Mouse (Mus musculus): ENCODE measurements around the gene Styk1. TPM values are rescaled to one million over a fixed set of nuclear protein-coding genes. Genes with fewer than 3 reads are reported as not detected.
A peak's percentile ranks its signal among the peaks of the same experiment; 100 is the strongest.

Styk1 gene
- total and polyA plus RNA-seq, 2 experiments from 2014 or later = 0.15 to 0.52 TPM

GRCm38 (mm10) chr6:131385469-131385868, 32.1 kb upstream of the Styk1 start:
- Histone ChIP-seq H3K4me1 (ENCODE audit: control insufficient read depth, insufficient read depth) (peaks cover 23% of the 10 kb centered on the region), H3K9ac (replicated peaks; ENCODE audit: low read depth, low read length) (no peak overlapping the region), H3K9me3 (replicated peaks; ENCODE audit: control insufficient read depth, low read length) (no peaks in the 10 kb centered on the region), H3K27me3 (ENCODE audit: control insufficient read depth, insufficient read depth, low read length) (no peaks in the 10 kb centered on the region), H3K27ac (ENCODE audit: low read depth) (no peak overlapping the region), H3K4me3 (ENCODE audit: low read depth, low read length) (no peak overlapping the region), H3K4me2 (ENCODE audit: low read depth, low read length) (no peak overlapping the region), H3K36me3 (replicated peaks; ENCODE audit: control insufficient read depth, insufficient read depth, low read length) (peaks cover 5% of the 10 kb centered on the region)
- TF ChIP-seq CTCF (IDR thresholded peaks at IDR 0.05; ENCODE audit: low read depth) (no peak), EP300 (IDR thresholded peaks at IDR 0.05; ENCODE audit: low read depth) (no peak)
- ATAC-seq (ENCODE audit: insufficient read depth, low read depth) = no peak
- DNase-seq (ENCODE audit: low spot score) = no peak
- 85% methylated on average over 1 of the region's 1 CpGs for WGBS

- H3K4me3 ChIP-seq (ENCODE audit: low read depth, low read length) = no peak overlapping the region
- H3K27me3 ChIP-seq (ENCODE audit: control insufficient read depth, insufficient read depth, low read length) = no peaks in the 10 kb centered on the region
- DNase-seq (ENCODE audit: low spot score) (no peak), ATAC-seq (ENCODE audit: insufficient read depth, low read depth) (no peak)
- H3K9me3 ChIP-seq (replicated peaks; ENCODE audit: control insufficient read depth, low read length) = no peaks in the 10 kb centered on the region
- no peak for TF ChIP-seq CTCF (IDR thresholded peaks at IDR 0.05; ENCODE audit: low read depth)
- peak overlapping the region; percentile 26; the same call in 1 of the 2 replicates for H3K9ac ChIP-seq (replicated peaks; ENCODE audit: low read depth, low read length)
- H3K36me3 ChIP-seq (replicated peaks; ENCODE audit: control insufficient read depth, insufficient read depth, low read length) = peaks cover 14% of the 10 kb centered on the region
- H3K4me2 ChIP-seq (ENCODE audit: low read depth, low read length) = no peak overlapping the region
- H3K27ac ChIP-seq (ENCODE audit: low read depth) = peak overlapping the region; percentile 71; the same call in 1 of the 2 replicates
- WGBS = 47% methylated on average over 6 of the region's 6 CpGs
- H3K4me1 ChIP-seq (ENCODE audit: control insufficient read depth, insufficient read depth) = peaks cover 29% of the 10 kb centered on the region
These were observed 30.4 kb upstream of the Styk1 start for GRCm38 (mm10) chr6:131383713-131384330.

- ATAC-seq (ENCODE audit: insufficient read depth, low read depth) = no peak
- Histone ChIP-seq H3K27me3 (ENCODE audit: control insufficient read depth, insufficient read depth, low read length) (no peaks in the 10 kb centered on the region), H3K4me3 (ENCODE audit: low read depth, low read length) (no peak overlapping the region), H3K36me3 (replicated peaks; ENCODE audit: control insufficient read depth, insufficient read depth, low read length) (peaks cover 18% of the 10 kb centered on the region), H3K9ac (replicated peaks; ENCODE audit: low read depth, low read length) (no peak overlapping the region), H3K4me2 (ENCODE audit: low read depth, low read length) (0 out of 2 replicates have a peak overlapping the region, but pooled peaks have one; percentile 15), H3K9me3 (replicated peaks; ENCODE audit: control insufficient read depth, low read length) (no peaks in the 10 kb centered on the region), H3K4me1 (ENCODE audit: control insufficient read depth, insufficient read depth) (peaks cover 32% of the 10 kb centered on the region), H3K27ac (ENCODE audit: low read depth) (peak overlapping the region; percentile 71)
- 47% methylated on average over 3 of the region's 3 CpGs for WGBS
- no peak for DNase-seq (ENCODE audit: low spot score)
- TF ChIP-seq CTCF (IDR thresholded peaks at IDR 0.05; ENCODE audit: low read depth) = no peak
These were observed 29.6 kb upstream of the Styk1 start for GRCm38 (mm10) chr6:131382984-131383337.

- 43% methylated on average over 14 of the region's 14 CpGs for WGBS
- H3K9me3 ChIP-seq (replicated peaks; ENCODE audit: control insufficient read depth, low read length) = no peaks in the 10 kb centered on the region
- peaks cover 32% of the 10 kb centered on the region for H3K4me1 ChIP-seq (ENCODE audit: control insufficient read depth, insufficient read depth)
- H3K9ac ChIP-seq (replicated peaks; ENCODE audit: low read depth, low read length) = no peak overlapping the region
- DNase-seq (ENCODE audit: low spot score) (peak; percentile 82), ATAC-seq (ENCODE audit: insufficient read depth, low read depth) (peak; percentile 82)
- no peaks in the 10 kb centered on the region for H3K27me3 ChIP-seq (ENCODE audit: control insufficient read depth, insufficient read depth, low read length)
- peak overlapping the region; percentile 71 for H3K27ac ChIP-seq (ENCODE audit: low read depth)
- H3K36me3 ChIP-seq (replicated peaks; ENCODE audit: control insufficient read depth, insufficient read depth, low read length) = peaks cover 24% of the 10 kb centered on the region
- TF ChIP-seq CTCF (IDR thresholded peaks at IDR 0.05; ENCODE audit: low read depth) = peak; percentile 28; the same call in 1 of the 2 replicates
- TF ChIP-seq EP300 (IDR thresholded peaks at IDR 0.05; ENCODE audit: low read depth) = no peak
- H3K4me2 ChIP-seq (ENCODE audit: low read depth, low read length) = peak overlapping the region; percentile 15; the same call in 1 of the 2 replicates
- no peak overlapping the region for H3K4me3 ChIP-seq (ENCODE audit: low read depth, low read length)
These were observed 29.0 kb upstream of the Styk1 start for GRCm38 (mm10) chr6:131382232-131382983.

GRCm38 (mm10) chr6:131378858-131379428, 25.5 kb upstream of the Styk1 start:
- WGBS = 72% methylated on average over 18 of the region's 18 CpGs
- H3K36me3 ChIP-seq (replicated peaks; ENCODE audit: control insufficient read depth, insufficient read depth, low read length) = peaks cover 42% of the 10 kb centered on the region
- ATAC-seq (ENCODE audit: insufficient read depth, low read depth) = no peak

More at GRCm38 (mm10) chr6:131378858-131379428, 25.5 kb upstream of the Styk1 start:
- Histone ChIP-seq H3K9me3 (replicated peaks; ENCODE audit: control insufficient read depth, low read length) (no peaks in the 10 kb centered on the region), H3K27me3 (ENCODE audit: control insufficient read depth, insufficient read depth, low read length) (no peaks in the 10 kb centered on the region), H3K4me2 (ENCODE audit: low read depth, low read length) (no peak overlapping the region), H3K9ac (replicated peaks; ENCODE audit: low read depth, low read length) (no peak overlapping the region), H3K4me1 (ENCODE audit: control insufficient read depth, insufficient read depth) (peaks cover 30% of the 10 kb centered on the region), H3K27ac (ENCODE audit: low read depth) (0 out of 2 replicates have a peak overlapping the region, but pooled peaks have one; percentile 27), H3K4me3 (ENCODE audit: low read depth, low read length) (no peak overlapping the region)
- TF ChIP-seq EP300 (IDR thresholded peaks at IDR 0.05; ENCODE audit: low read depth) (no peak), CTCF (IDR thresholded peaks at IDR 0.05; ENCODE audit: low read depth) (no peak)
- no peak for DNase-seq (ENCODE audit: low spot score)
